Mouse (Mus musculus) limb, embryonic 11.5 days (tissue): ENCODE measurements at regions not wholly inside any gene's neighbourhood (a gene's known extent, or its start where the extent isn't known, plus 50 kb on each side); places are given as distances from the start of the nearest gene placed in this dataset.

Experiments
- ATAC-seq: fragments of 200-750 bp; cut with Nextera tagmentation; 2 replicates; pipeline ENCODE4 v1.8.0; 2017; ENCODE audit warnings: low read depth; ENCODE audit not compliant: insufficient number of reproducible peaks, low FRiP score, low TSS enrichment
- DNase-seq: peaks from one replicate; pipeline ENCODE4 v3.0.0-alpha.2; 2015; ENCODE audit warnings: low spot score
- H3K27ac ChIP-seq: fragments of 300-500 bp; sonication (generic); replicated peaks from 2 replicates; pipeline ENCODE4 v1.5.1; 2014; ENCODE audit warnings: low read depth, mild to moderate bottlenecking, low read length
- H3K27me3 ChIP-seq: fragments of 300-500 bp; sonication (generic); 2 replicates; pipeline ENCODE4 v1.6.1; 2014; ENCODE audit warnings: mild to moderate bottlenecking, low read length, mixed read lengths; ENCODE audit not compliant: control insufficient read depth, insufficient read depth
- H3K36me3 ChIP-seq: fragments of 300-500 bp; sonication (generic); 2 replicates; pipeline ENCODE4 v1.6.1; 2014; ENCODE audit warnings: mild to moderate bottlenecking, low read length, moderate library complexity, mixed read lengths; ENCODE audit not compliant: control insufficient read depth, insufficient read depth
- H3K4me1 ChIP-seq: fragments of 300-500 bp; sonication (generic); 2 replicates; pipeline ENCODE4 v1.6.1; 2014; ENCODE audit warnings: low read length, mixed read lengths; ENCODE audit not compliant: control insufficient read depth, insufficient read depth
- H3K4me2 ChIP-seq: fragments of 300-500 bp; sonication (generic); 2 replicates; pipeline ENCODE4 v1.6.1; 2014; ENCODE audit warnings: low read depth, mild to moderate bottlenecking, moderate library complexity; ENCODE audit not compliant: severe bottlenecking
- H3K4me3 ChIP-seq: fragments of 300-500 bp; sonication (generic); 2 replicates; pipeline ENCODE4 v1.5.1; 2014; ENCODE audit warnings: low read depth, low read length
- H3K9ac ChIP-seq: fragments of 300-500 bp; sonication (generic); 2 replicates; pipeline ENCODE4 v1.6.1; 2014; ENCODE audit warnings: mild to moderate bottlenecking, low read length
- H3K9me3 ChIP-seq: fragments of 300-500 bp; sonication (generic); 2 replicates; pipeline ENCODE4 v1.6.1; 2016; ENCODE audit warnings: low read length; ENCODE audit not compliant: control insufficient read depth
- WGBS: fragments of 180-500 bp; shearing (Covaris S2); extraction: QIAGEN DNeasy Blood & Tissue Kit; methylation state at CpG from one replicate; pipeline ENCODE4 v1.1.7; 2014; 5-methylcytosine and 5-hydroxymethylcytosine counted together

DNA sequence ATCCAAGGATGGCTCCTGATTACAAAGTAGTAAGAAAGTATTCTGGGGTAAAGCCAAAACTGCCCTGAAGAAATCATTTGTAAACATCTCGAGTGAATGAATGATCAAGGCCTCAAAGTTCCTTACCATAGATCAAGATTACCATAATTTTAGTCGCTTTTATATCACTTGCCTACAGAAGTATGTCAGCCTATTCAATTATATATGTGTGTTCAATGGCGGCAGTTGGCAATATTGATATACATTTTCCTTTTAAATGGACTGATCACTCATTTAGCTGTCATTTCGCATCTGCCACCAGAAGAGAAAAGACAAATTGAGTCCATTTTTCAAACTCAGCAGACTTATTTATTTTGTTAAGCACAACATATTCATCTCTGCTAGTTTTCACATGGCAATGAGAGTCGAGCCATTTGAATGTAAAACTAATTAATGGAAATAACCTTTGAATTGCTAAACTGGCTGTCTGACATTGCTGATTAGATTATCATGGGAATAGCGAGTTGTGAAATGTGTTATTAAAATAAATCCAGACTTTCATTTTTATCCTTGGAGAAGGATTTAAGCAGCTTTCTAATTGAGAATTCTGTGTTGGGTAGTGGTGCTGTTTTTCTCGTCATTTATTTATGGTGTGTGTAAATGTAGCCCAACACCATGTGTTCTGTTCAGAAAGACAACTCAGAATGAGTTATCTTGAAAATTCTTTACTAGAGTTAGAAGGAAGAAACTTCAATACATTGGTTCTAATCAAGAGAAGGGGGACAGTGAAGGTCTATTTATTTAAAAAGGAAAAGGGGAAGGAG, 350.6 kb upstream of the Clec14a start:
- ATAC-seq = no peak
- Histone ChIP-seq H3K27ac (no peak overlapping the region), H3K4me2 (no peak overlapping the region), H3K4me1 (no peaks in the 10 kb centered on the region), H3K9ac (no peak overlapping the region), H3K36me3 (no peaks in the 10 kb centered on the region), H3K4me3 (no peak overlapping the region), H3K9me3 (no peaks in the 10 kb centered on the region), H3K27me3 (no peaks in the 10 kb centered on the region)
- WGBS = 86% methylated on average over 7 of the region's 7 CpGs
- no peak for DNase-seq

DNA sequence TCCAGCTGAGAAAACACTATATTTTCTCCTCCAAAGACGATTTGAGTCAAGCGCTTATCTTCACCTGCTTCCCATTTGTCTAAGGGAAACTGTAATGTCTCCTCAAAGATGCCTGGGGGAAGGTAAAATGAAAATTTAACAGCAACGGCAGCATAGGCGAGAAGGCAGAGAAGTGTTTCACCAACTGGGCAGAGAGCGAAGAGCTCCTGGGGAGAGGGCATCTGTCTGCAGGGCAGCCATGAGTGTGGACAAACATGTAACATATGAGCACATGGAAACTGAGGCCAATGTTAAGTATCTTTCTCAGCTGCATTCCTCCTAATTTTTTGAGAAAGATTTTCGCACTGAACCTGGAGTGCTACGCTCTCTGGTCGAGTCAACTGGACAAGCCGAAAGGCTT, 325.7 kb upstream of the Clec14a start:
- H3K4me2 ChIP-seq = no peak overlapping the region
- ATAC-seq = no peak

DNA sequence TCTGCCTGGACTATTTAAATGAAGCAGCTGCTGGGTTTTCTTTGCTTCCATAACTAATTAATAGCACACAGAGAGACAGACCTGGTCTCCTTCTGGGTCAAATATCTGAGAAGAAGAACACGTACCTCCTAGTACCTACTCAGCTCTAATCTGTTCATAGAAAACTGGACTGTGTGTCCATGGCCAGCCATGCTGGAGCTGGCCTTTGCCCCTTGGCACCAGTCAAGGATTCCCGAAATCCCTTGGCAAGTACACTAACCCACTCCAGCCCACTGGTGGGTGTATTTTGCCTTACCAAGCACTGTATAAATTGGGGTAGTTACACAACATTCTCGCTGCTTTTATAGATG, 322.4 kb upstream of the Clec14a start:
- H3K27ac ChIP-seq = no peak overlapping the region
- no peak for ATAC-seq

More for the DNA sequence above, 325.7 kb upstream of the Clec14a start:
- Histone ChIP-seq H3K4me1 (no peaks in the 10 kb centered on the region), H3K36me3 (no peaks in the 10 kb centered on the region), H3K27ac (no peak overlapping the region), H3K4me3 (no peak overlapping the region), H3K27me3 (no peaks in the 10 kb centered on the region), H3K9me3 (no peaks in the 10 kb centered on the region), H3K9ac (no peak overlapping the region)
- DNase-seq = no peak
- WGBS = 88% methylated on average over 9 of the region's 9 CpGs

DNA sequence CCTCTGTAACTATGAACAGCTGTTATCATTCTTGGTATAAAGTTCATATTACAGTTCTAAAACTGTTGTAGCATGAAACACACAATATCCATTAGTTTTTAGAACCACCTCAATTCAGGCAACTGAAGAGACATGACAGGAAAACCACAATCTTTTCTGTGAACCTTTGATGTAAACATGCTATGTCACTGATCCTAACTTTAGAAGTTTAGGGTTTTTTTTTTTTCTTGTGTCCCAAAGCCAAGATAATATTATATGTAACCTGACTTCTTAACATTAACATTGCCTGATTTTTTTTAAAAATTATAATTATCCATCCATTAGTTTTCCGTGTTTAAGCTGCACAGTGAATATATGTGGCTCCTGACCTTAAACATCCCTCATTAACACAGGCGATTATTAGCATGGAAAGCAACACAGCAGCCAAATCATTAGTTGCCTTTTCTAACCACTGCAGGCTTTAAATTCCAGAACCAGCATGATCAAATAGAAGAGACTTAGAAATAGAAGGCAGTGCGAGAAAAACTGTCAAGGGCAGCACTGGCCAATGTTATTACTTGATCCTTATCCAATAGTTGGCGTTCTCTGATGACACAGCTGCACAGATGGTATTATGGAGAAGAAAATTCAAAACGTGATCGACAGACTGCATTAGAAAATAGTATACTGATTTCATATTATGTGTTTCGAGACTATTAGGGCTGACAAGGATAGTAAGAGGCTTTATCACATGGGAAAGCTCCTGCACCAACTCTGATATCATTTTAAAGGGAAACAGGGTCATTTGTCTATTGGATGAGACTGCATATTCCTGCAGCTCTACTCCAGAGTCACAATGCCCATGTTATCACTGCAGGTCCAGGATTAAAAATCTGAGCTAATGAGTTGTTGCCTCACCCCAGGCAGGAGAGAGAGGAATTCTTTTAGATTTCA, 321.7 kb upstream of the Clec14a start:
- no peak for ATAC-seq
- Histone ChIP-seq H3K4me3 (no peak overlapping the region), H3K9me3 (no peaks in the 10 kb centered on the region)

More for the DNA sequence above, 322.4 kb upstream of the Clec14a start:
- Histone ChIP-seq H3K27me3 (no peaks in the 10 kb centered on the region), H3K36me3 (no peaks in the 10 kb centered on the region), H3K9me3 (no peaks in the 10 kb centered on the region), H3K4me1 (no peaks in the 10 kb centered on the region), H3K4me3 (no peak overlapping the region), H3K9ac (no peak overlapping the region), H3K4me2 (no peak overlapping the region)
- DNase-seq = no peak
- WGBS = 71% methylated on average over 3 of the region's 3 CpGs

DNA sequence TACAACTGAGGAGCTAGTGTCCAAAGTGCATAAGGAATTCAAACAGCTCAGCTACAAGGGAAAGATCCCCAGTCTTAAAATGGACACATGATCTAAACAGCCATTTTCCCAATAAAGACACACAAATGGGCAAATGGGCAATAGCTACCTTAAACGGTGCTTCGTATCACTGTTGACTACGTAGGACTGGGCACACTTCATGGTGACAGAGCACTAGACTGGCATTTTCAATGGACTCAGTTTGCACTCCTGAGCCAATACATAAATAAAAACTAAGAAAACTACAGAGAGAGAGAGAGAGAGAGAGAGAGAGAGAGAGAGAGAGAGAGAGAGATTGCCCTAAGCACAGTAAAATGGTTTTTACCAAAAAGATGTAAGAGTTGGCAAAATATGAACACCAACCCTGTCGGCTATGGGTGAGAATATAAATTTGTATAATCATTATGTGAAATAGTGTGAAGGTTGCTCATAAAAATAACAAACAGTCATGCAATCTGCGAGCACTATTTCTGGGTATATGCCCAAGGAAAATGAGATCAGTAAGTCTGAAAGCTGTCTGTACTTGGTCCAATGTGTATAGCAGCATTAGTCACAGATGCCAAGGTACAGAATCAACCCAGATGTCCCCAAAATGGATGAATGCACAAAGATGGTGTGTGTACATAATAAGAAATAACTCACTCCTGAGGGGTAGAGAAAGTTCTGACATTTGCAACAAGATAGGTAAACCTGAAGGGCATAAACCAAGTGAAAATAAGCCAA, 312.9 kb upstream of the Clec14a start:
- ATAC-seq (no peak), DNase-seq (no peak)
- Histone ChIP-seq H3K27ac (no peak overlapping the region), H3K4me2 (no peak overlapping the region), H3K4me3 (no peak overlapping the region), H3K4me1 (no peaks in the 10 kb centered on the region), H3K9me3 (no peaks in the 10 kb centered on the region), H3K36me3 (no peaks in the 10 kb centered on the region), H3K9ac (no peak overlapping the region), H3K27me3 (no peaks in the 10 kb centered on the region)
- WGBS = 96% methylated on average over 5 of the region's 5 CpGs

More for the DNA sequence above, 321.7 kb upstream of the Clec14a start:
- Histone ChIP-seq H3K36me3 (no peaks in the 10 kb centered on the region), H3K9ac (no peak overlapping the region), H3K27me3 (no peaks in the 10 kb centered on the region), H3K4me2 (no peak overlapping the region), H3K4me1 (no peaks in the 10 kb centered on the region), H3K27ac (no peak overlapping the region)
- no peak for DNase-seq
- 73% methylated on average over 7 of the region's 7 CpGs for WGBS

DNA sequence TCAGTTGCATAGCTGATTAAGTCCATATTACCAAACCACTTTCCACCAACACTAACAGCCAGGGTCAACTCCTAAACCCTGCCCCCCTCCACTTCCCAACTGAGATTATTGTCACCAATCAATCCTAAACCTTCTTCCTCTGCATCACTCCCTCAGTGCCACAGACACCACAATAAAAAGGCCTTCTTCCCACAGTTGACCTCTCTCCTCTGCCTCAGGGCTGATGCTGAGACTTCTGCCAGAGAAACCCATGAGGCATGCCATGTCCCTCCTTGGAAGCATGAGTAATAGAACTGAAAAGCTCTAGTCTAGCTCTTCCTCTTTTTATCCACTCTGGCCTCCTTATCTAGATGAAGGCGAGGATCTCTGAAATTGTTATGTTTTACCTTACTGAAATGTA, 300.0 kb upstream of the Clec14a start:
- no peak overlapping the region for H3K4me2 ChIP-seq
- no peaks in the 10 kb centered on the region for H3K36me3 ChIP-seq
- no peak for ATAC-seq
- no peak overlapping the region for H3K4me3 ChIP-seq
- no peaks in the 10 kb centered on the region for H3K4me1 ChIP-seq
- H3K27me3 ChIP-seq = no peaks in the 10 kb centered on the region
- WGBS = 93% methylated on average over 1 of the region's 1 CpGs
- no peak overlapping the region for H3K9ac ChIP-seq
- H3K9me3 ChIP-seq = no peaks in the 10 kb centered on the region
- DNase-seq = no peak
- H3K27ac ChIP-seq = no peak overlapping the region

DNA sequence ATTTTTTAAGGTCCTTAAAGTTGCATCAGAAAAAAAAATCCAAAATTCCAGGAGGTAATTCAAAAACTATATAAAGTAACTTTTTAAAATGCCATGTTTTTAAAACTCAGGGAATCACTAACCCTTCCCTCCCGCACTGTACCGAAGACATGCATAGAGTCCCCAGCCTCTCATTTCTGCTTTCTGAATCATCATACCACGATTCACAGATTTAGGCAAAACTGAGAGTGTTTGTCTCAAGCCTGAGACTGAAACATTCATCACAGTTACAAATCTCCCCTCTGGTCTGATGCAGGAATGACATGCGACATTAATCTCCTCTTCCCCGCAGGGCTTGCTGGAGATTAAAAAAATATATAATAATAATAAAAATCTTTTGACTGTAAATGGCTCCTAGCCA, 291.8 kb upstream of the Clec14a start:
- 94% methylated on average over 5 of the region's 5 CpGs for WGBS
- ATAC-seq (no peak), DNase-seq (no peak)
- H3K27ac ChIP-seq = no peak overlapping the region
- H3K27me3 ChIP-seq = no peaks in the 10 kb centered on the region
- H3K36me3 ChIP-seq = no peaks in the 10 kb centered on the region
- H3K4me3 ChIP-seq = no peak overlapping the region
- H3K9me3 ChIP-seq = no peaks in the 10 kb centered on the region
- H3K4me2 ChIP-seq = no peak overlapping the region
- no peaks in the 10 kb centered on the region for H3K4me1 ChIP-seq
- H3K9ac ChIP-seq = no peak overlapping the region

DNA sequence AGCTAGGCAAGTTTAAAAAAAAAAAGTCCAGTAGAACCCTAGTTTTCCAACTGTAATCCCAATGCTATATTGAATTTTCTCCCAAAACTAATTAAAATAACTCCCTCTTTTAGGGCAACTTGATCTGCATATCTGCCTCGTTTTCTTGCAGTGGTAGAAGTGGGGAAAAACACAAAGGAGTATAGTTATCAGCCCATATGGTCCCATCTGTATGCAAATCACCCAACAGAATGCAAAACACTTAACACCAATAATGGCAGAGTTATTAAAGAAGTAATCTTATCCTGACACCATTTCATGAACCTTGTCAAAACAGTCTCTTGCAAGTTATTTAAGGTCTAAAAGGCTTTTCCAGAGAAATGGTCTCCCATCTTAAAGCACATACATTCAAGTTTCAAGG, 290.7 kb upstream of the Clec14a start:
- ATAC-seq = no peak
- whole genome bisulfite sequencing = 55% methylated on average over 1 of the region's 1 CpGs

More for the DNA sequence above, 290.7 kb upstream of the Clec14a start:
- DNase-seq = no peak
- Histone ChIP-seq H3K4me2 (no peak overlapping the region), H3K36me3 (no peaks in the 10 kb centered on the region), H3K4me3 (no peak overlapping the region), H3K4me1 (no peaks in the 10 kb centered on the region), H3K9ac (no peak overlapping the region), H3K27me3 (no peaks in the 10 kb centered on the region), H3K27ac (no peak overlapping the region), H3K9me3 (no peaks in the 10 kb centered on the region)
